Mouse (Mus musculus) liver, postnatal 0 days (tissue): Measurements from ENCODE around the gene Nrp2.

ENCODE experiments used
- CTCF ChIP-seq: sonication (generic); IDR thresholded peaks from 2 replicates; pipeline ENCODE4 v1.5.1; 2016; ENCODE audit warnings: antibody characterized with exemption, low read depth
- EP300 ChIP-seq: IDR thresholded peaks from 2 replicates; pipeline ENCODE4 v1.6.1; 2016; ENCODE audit warnings: antibody characterized with exemption, low read depth, mild to moderate bottlenecking

GRCm38 (mm10) chr1:62767611-62768010 lies 64.5 kb downstream of the Nrp2 start:
- TF ChIP-seq CTCF (no peak), EP300 (no peak)
